Mouse (Mus musculus): ENCODE results near the gene Cpn2.

GRCm38 (mm10) chr16:30307961-30308615 is 40.8 kb upstream of the Cpn2 start:
- TF ChIP-seq CTCF (IDR thresholded peaks at IDR 0.05; ENCODE audit: low read depth) (no peak), EP300 (IDR thresholded peaks at IDR 0.05; ENCODE audit: low read depth) (no peak)
